Mouse (Mus musculus) layer of hippocampus, adult 11-12 months (tissue): ENCODE measurements around the gene Rab23.
A peak's percentile ranks its signal among the peaks of the same experiment; 100 is the strongest.

ENCODE experiments used
- DNase-seq: peaks from one replicate; pipeline ENCODE4 v3.0.0; 2022; ENCODE audit warnings: low spot score

The Rab23 gene

GRCm38 (mm10) chr1:33768091-33768787 lies 48.6 kb downstream of the Rab23 start:
- DNase-seq, result no peak

DNA sequence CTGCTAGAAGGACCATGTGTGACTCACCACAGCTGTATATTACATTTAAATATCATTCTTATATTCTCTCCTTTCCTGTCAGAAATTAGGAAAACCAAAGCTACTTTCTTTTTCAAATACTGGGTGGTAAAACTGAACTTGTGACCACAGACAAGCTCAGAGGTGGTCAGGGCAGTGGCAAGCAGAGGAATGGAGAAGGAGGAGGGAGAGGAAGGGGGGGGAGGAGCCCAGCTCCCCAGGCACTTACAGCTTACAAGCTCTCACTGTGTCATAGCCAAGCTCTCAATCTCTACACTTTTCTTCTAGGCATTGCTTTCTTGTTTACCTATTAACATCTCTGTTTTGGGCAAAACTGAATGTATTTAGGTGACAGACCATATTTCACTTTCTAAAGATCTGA lies 49.1 kb downstream of the Rab23 start:
- DNase-seq, result no peak

GRCm38 (mm10) chr1:33771621-33772020 lies 51.9 kb downstream of the Rab23 start:
- no peak for DNase-seq

DNA sequence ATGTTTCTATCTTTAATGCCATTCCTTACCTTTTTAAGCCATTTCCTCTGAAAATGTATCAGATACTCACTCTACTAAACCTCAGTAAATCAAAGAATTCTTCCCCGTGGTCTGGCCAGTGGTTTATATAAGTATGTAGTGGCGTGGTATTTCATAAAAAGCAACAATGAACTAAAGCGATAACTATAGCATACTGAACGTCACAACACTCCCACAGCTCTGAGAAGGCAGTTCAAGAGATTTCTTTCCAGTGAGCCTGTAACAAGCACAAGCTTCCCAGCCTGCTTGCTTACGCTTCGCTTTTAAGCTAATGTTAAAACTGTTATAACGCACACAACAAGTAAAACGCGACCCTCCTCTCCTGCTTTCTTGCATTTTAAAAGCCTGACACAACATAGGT lies 52.4 kb downstream of the Rab23 start:
- no peak for DNase-seq

DNA sequence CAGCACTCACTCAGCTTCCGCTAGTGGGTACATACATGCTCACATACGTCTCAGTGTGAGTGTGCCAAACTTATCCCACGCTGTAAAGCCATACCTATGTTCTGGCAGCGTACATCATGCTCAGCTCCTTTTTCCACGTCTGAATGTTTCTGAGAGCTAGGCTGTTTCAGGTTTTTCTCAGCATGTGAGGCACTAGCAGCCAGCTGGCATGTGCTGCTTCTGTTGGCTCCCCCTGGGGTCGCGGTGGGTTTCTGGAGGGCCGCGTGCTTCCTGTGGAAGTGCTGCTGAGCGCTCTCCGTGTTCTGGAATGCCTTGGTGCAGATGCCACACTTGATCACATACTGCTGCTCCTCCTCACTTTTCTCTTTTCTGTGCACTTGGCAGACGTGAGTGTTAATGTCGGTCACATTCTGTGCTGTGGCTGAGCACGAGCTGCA lies 56.5 kb downstream of the Rab23 start:
- DNase-seq, result peak; percentile 17

DNA sequence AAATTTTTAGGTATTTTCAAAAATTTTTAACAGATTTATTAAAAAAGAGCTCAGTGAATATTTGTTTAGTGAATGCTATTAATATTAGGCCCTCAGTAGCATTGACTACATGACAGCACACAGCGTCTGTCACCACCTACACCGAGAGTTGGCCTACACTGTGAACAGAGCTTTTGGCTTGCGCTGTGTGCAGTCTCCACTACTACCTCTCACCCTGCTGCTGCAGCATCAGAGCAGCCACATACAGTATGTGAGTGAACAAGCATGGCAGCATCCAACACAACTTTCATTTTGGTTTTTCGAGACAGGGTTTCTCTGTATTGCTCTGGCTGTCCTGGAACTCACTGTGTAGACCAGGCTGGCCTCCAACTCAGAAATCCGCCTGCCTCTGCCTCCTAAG lies 64.9 kb downstream of the Rab23 start:
- peak; percentile 11 for DNase-seq

DNA sequence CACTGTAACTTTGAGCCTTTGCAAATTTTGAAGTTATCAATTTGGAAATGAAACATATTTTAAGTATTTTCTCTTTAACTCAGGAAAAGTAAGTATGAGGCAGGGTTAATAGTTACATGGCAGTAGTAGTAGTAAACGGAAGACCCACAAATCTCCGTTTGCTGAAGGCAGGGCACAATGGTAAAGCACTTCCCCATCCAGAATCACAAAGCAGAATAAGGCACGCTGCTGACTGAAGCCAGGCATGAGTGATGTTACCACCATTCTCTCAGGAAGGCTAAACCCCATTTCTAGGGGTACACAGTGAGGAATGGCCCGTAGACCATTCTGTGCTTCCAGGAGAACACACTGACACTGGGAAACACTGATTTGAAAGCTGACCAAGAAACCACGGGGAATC lies 68.4 kb downstream of the Rab23 start:
- no peak for DNase-seq

DNA sequence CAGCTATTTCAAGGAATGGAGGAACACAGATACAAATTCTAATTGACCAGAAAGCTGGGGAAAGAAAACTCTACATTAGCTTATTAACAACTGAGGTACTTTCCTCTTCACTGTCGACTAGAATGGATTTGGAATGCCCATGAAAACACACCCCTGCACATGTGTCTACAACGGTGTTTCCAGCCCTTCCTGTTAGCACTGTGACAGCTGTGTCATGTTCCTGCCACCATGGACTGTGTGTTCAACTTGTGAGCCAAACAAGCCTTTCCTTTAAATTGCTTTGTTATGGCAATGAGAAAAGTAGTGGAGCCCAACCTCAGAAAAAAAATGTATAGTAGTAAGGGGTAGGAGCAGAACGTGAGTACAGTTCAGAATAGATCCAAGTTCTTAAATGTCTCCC lies 68.8 kb downstream of the Rab23 start:
- no peak for DNase-seq
